Mouse (Mus musculus) B cell, adult (primary cell): ENCODE results near the gene Tomm22. TPM values are rescaled to one million over a fixed set of nuclear protein-coding genes. Genes with fewer than 3 reads are reported as not detected.

Experiments used
- total RNA-seq: library from RNA; stranded (reverse); gene quantifications from 4 replicates; pipeline ENCODE4 v1.2.4, GENCODE M21; 2023; ENCODE audit not compliant: inconsistent age

The Tomm22 gene
- total RNA-seq, result 95.1 to 108 TPM (median 104 TPM) in 4 replicates

DNA sequence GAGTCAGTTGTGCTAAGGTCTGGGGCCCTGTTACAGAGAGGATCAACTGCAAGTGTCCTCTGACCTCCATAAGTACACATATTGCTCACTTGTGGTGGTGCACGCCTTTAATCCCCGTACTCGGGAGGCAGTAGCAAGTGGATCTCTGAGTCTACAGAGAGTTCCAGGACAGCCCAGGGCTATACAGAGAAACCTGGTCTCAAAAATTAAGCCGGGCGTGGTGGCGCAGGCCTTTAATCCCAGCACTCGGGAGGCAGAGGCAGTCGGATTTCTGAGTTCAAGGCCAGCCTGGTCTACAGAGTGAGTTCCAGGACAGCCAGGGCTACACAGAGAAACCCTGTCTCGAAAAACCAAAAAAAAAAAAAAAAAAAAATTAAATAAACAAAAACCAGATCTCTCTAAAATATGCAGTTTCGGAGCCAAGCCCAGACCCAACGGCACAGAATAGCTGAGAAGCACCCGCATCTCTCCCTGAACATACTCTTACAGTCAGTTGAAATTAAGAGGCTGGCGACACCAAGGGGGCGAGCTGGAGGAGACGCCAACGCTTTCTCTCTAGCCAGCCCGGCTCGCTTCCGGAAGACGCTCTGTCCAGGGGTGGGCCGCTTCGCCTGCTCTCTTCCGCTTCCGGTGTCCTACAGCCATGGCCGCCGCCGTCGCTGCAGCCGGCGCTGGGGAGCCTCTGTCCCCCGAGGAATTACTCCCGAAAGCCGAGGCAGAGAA is at the start of gene Tomm22:
TSS of gene Tomm22 (plus strand) at position 613 of the 723 bp plus-strand sequence.

DNA sequence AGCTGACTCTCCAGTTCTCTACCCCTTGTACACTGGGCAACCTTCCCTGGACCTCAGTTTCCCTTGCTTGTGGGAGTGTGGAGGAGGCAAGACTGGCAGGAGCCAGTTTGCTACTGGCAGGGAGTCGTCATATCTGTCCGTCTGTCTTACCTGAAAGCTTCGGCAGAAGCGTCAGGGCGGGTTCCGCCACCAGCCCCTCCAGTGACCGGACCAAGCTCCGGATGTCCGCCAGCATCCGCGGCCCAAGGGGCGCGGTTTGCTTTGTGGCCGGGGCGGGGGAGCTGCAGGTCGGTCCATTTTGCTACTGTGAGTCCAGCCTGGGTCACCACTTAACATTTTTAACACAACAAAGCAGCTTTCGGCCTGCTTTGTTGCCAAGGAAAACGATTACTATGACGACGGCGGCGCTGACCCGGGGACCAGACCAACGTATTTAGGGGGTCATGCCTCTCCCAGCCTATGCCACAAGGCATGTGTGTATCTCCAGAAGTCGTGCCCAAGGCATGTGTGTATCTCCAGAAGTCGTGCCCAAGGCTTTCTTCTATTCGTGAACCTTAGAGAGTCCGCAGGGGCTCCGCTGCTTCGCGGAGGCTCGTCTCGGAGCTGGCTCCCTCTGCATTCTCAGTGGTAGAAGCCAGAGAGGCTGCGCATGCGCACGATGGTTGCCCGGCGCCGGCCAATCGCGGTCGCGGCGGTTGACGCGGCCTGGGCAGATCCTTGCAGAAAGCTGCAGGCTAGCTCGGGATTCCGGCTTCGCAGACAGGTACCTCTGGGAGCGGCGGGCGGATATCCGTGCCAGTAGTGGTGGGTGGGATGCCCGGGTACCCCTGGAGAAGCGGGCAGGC is 11.9 kb upstream of the Tomm22 start, which contains the start of the genes Fam227a and Cby1:
TSS of gene Fam227a (minus strand) at position 426 of the 845 bp plus-strand sequence.
TSS of gene Cby1 (plus strand) at position 669 of the 845 bp plus-strand sequence.

DNA sequence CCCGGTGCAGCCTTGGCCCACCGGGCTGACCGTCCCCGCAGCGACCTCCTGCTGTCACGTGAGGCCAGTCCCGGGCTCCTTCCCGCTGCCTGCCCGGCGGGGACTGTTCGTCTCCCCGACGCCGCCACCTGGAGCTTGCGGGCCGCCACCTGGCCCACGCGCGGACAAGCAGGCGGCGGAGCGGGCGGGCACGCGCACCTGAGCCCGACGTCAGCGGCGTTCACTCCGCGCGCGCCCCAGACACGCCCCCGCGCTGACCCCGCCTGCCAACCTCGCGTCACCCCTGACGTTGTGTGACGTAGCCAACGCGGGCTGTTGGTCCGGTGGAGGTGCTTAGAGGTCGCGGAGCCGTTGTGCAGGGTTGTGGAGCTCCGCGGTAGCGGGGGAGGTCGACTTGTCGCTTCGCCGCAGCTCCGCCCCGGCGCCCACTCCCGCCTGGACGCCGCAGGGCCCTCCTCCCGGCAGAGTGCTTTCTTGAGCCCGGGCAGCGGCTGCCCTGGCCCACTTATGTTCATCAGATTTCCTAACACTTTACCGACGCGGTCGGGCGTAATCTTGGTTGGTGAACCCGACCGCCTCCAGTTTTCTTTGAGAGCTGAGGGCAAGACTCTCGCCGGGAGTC is 17.1 kb downstream of the Tomm22 start, which contains the start of gene Josd1:
TSS of gene Josd1 (minus strand) at position 274 of the 622 bp plus-strand sequence.

DNA sequence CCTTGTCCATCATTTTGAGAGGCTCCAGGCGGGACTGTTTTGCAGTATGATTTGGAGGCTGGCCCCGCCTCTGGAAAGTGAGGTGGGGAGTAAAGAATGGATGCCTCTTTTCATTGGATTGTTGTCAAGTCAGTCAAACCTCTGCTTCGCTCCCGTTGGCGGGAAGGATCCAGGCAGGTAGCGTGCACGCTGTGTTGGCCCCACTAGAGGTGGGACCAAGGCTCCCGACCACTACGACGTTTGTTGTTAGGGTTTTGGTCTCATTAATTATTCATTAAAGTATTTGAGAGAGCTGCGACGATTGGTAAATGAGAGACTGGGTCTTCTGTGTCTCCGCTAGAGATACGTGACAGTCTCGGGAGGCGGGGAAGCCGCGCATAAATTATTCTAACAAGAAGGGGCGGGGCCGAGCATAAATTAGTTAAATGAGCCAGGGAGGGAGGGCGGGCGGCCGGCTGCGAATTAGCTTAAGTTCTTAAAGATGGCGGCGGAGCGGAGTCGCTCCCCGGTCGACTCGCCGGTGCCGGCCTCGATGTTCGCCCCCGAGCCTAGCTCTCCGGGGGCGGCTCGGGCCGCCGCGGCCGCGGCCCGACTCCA is 19.9 kb downstream of the Tomm22 start, which contains the start of gene Gtpbp1:
TSS of gene Gtpbp1 (plus strand) at position 420 of the 597 bp plus-strand sequence.

Other genes with a start within 250 kb of the Tomm22 start
- gene Csnk1e, start 215.3 kb upstream of the Tomm22 start, total RNA-seq, result 45.4 to 51.2 TPM (median 47.9 TPM) in 4 replicates
- gene Kcnj4, start 165.6 kb upstream of the Tomm22 start, total RNA-seq, result not detected in 4 replicates
- not detected in 4 replicates for gene Kdelr3, start 154.4 kb upstream of the Tomm22 start, total RNA-seq
- gene Ddx17, start 124.1 kb upstream of the Tomm22 start, total RNA-seq, result 401 to 416 TPM (median 406 TPM) in 4 replicates
- 0.30 to 0.39 TPM in 2 of 4 replicates, not detected in the others for gene Dmc1, start 65.8 kb upstream of the Tomm22 start, total RNA-seq
- 2.1 to 2.4 TPM (median 2.3 TPM) in 4 replicates for gene Fam227a, start 11.9 kb upstream of the Tomm22 start, total RNA-seq
- 6.6 to 9.5 TPM (median 6.8 TPM) in 4 replicates for gene Cby1, start 11.7 kb upstream of the Tomm22 start, total RNA-seq
- 24.3 to 26.6 TPM (median 25.1 TPM) in 4 replicates for gene Josd1, start 17.1 kb downstream of the Tomm22 start, total RNA-seq
- 61.4 to 79.2 TPM (median 74.3 TPM) in 4 replicates for gene Gtpbp1, start 20.0 kb downstream of the Tomm22 start, total RNA-seq
- 382 to 466 TPM (median 439 TPM) in 4 replicates for gene Sun2, start 71.7 kb downstream of the Tomm22 start, total RNA-seq
- gene Dnal4, start 107.0 kb downstream of the Tomm22 start, total RNA-seq, result 8.2 to 12.4 TPM (median 9.5 TPM) in 4 replicates
- 0.10 to 0.75 TPM (median 0.31 TPM) in 4 replicates for gene Nptxr, start 133.9 kb downstream of the Tomm22 start, total RNA-seq
- not detected in 4 replicates for gene Npcd, start 163.4 kb downstream of the Tomm22 start, total RNA-seq
- 11.3 to 16.7 TPM (median 14.5 TPM) in 4 replicates for gene Cbx6, start 163.8 kb downstream of the Tomm22 start, total RNA-seq
- gene Apobec3, start 220.8 kb downstream of the Tomm22 start, total RNA-seq, result 346 to 372 TPM (median 358 TPM) in 4 replicates